Mouse (Mus musculus) intestine, postnatal 0 days (tissue): ENCODE measurements around the gene Gm11060. TPM values are rescaled to one million over a fixed set of nuclear protein-coding genes. Genes with fewer than 3 reads are reported as not detected.

Experiments used
- ATAC-seq: fragments of 200-750 bp; cut with Nextera tagmentation; 2 replicates; pipeline ENCODE4 v1.8.0; 2017; ENCODE audit warnings: mild to moderate bottlenecking, moderate TSS enrichment, moderate library complexity
- H3K27ac ChIP-seq: fragments of 300-500 bp; sonication (generic); 2 replicates; pipeline ENCODE4 v1.5.1; 2014; ENCODE audit warnings: mild to moderate bottlenecking, low read depth, low read length, moderate library complexity
- H3K27me3 ChIP-seq: fragments of 300-500 bp; sonication (generic); replicated peaks from 2 replicates; pipeline ENCODE4 v1.6.1; 2014; ENCODE audit warnings: low read length, mixed read lengths; ENCODE audit not compliant: control insufficient read depth, insufficient read depth
- H3K36me3 ChIP-seq: fragments of 300-500 bp; sonication (generic); 2 replicates; pipeline ENCODE4 v1.6.1; 2014; ENCODE audit warnings: mild to moderate bottlenecking, moderate library complexity; ENCODE audit not compliant: control insufficient read depth, insufficient read depth
- H3K4me1 ChIP-seq: fragments of 300-500 bp; sonication (generic); replicated peaks from 2 replicates; pipeline ENCODE4 v1.6.1; 2014; ENCODE audit warnings: antibody characterized with exemption, low read length, mixed read lengths; ENCODE audit not compliant: control insufficient read depth, insufficient read depth
- H3K4me2 ChIP-seq: fragments of 300-500 bp; sonication (generic); replicated peaks from 2 replicates; pipeline ENCODE4 v1.6.1; 2014; ENCODE audit warnings: low read depth, mild to moderate bottlenecking, moderate library complexity
- H3K4me3 ChIP-seq: fragments of 300-500 bp; sonication (generic); 2 replicates; pipeline ENCODE4 v1.5.1; 2014; ENCODE audit warnings: low read depth, low read length
- H3K9ac ChIP-seq: fragments of 300-500 bp; sonication (generic); 2 replicates; pipeline ENCODE4 v1.6.1; 2014; ENCODE audit warnings: mild to moderate bottlenecking, low read depth, low read length
- H3K9me3 ChIP-seq: fragments of 300-500 bp; sonication (generic); 2 replicates; pipeline ENCODE4 v1.6.1; 2016; ENCODE audit warnings: mixed run types; ENCODE audit not compliant: control insufficient read depth
- CTCF ChIP-seq: sonication (generic); IDR thresholded peaks from 2 replicates; pipeline ENCODE4 v1.5.1; 2016; ENCODE audit warnings: low read depth, mild to moderate bottlenecking, control low read depth, antibody characterized with exemption, moderate library complexity
- WGBS: fragments of 180-500 bp; shearing (Covaris S2); extraction: QIAGEN DNeasy Blood & Tissue Kit; methylation state at CpG from one replicate; pipeline ENCODE4 v1.1.7; 2014; 5-methylcytosine and 5-hydroxymethylcytosine counted together
- polyA plus RNA-seq: library from polyadenylated mRNA; unstranded; fragments of >200 nt; fragmentation: Nextera tagmentation; extraction: Ambion mirVana; gene quantifications from 2 replicates; pipeline ENCODE4 v1.2.1, GENCODE M21; 2015

Gm11060 gene
- polyA plus RNA-seq, 1 experiment from 2014 or later = not detected

- no peaks in the 10 kb centered on the region for H3K9me3 ChIP-seq
- H3K27ac ChIP-seq = no peak overlapping the region
- peak; percentile 44 for TF ChIP-seq CTCF
- no peak overlapping the region for H3K9ac ChIP-seq
- no peak overlapping the region for H3K4me2 ChIP-seq
- no peak overlapping the region for H3K4me3 ChIP-seq
- no peaks in the 10 kb centered on the region for H3K36me3 ChIP-seq
- no peaks in the 10 kb centered on the region for H3K4me1 ChIP-seq
- H3K27me3 ChIP-seq = no peaks in the 10 kb centered on the region
- WGBS = 72% methylated on average over 4 of the region's 4 CpGs
- no peak for ATAC-seq
These were observed 19.3 kb upstream of the Gm11060 start for GRCm38 (mm10) chr2:105072496-105072895.

GRCm38 (mm10) chr2:105074196-105074595 is 17.6 kb upstream of the Gm11060 start:
- WGBS = 42% methylated on average over 4 of the region's 4 CpGs
- H3K4me2 ChIP-seq = no peak overlapping the region
- no peak overlapping the region for H3K9ac ChIP-seq
- TF ChIP-seq CTCF = no peak
- H3K4me3 ChIP-seq = no peak overlapping the region
- ATAC-seq = no peak
- no peaks in the 10 kb centered on the region for H3K9me3 ChIP-seq
- H3K27ac ChIP-seq = no peak overlapping the region
- H3K36me3 ChIP-seq = no peaks in the 10 kb centered on the region
- H3K4me1 ChIP-seq = no peaks in the 10 kb centered on the region
- H3K27me3 ChIP-seq = no peaks in the 10 kb centered on the region

- H3K27ac ChIP-seq = no peak overlapping the region
- 79% methylated on average over 5 of the region's 5 CpGs for WGBS
These were observed 16.0 kb upstream of the Gm11060 start for GRCm38 (mm10) chr2:105075809-105076208.

GRCm38 (mm10) chr2:105077151-105077550 is 14.7 kb upstream of the Gm11060 start:
- no peak overlapping the region for H3K4me2 ChIP-seq
- no peaks in the 10 kb centered on the region for H3K27me3 ChIP-seq
- no peak overlapping the region for H3K27ac ChIP-seq
- no peaks in the 10 kb centered on the region for H3K9me3 ChIP-seq
- no peaks in the 10 kb centered on the region for H3K36me3 ChIP-seq
- WGBS = 90% methylated on average over 7 of the region's 7 CpGs
- ATAC-seq = no peak
- H3K4me3 ChIP-seq = no peak overlapping the region
- H3K9ac ChIP-seq = no peak overlapping the region
- no peak for TF ChIP-seq CTCF
- no peaks in the 10 kb centered on the region for H3K4me1 ChIP-seq

More at GRCm38 (mm10) chr2:105075809-105076208, 16.0 kb upstream of the Gm11060 start:
- ATAC-seq = no peak
- H3K4me1 ChIP-seq = no peaks in the 10 kb centered on the region
- H3K9ac ChIP-seq = no peak overlapping the region
- H3K27me3 ChIP-seq = no peaks in the 10 kb centered on the region
- H3K9me3 ChIP-seq = no peaks in the 10 kb centered on the region
- H3K4me2 ChIP-seq = no peak overlapping the region
- no peaks in the 10 kb centered on the region for H3K36me3 ChIP-seq
- TF ChIP-seq CTCF = no peak
- no peak overlapping the region for H3K4me3 ChIP-seq

- no peak for TF ChIP-seq CTCF
- H3K4me3 ChIP-seq = no peak overlapping the region
These were observed 9.5 kb upstream of the Gm11060 start for GRCm38 (mm10) chr2:105082256-105082790.

GRCm38 (mm10) chr2:105084035-105084434 is 7.8 kb upstream of the Gm11060 start:
- no peak overlapping the region for H3K27ac ChIP-seq
- H3K27me3 ChIP-seq = no peaks in the 10 kb centered on the region
- 70% methylated on average over 4 of the region's 4 CpGs for WGBS
- no peak overlapping the region for H3K9ac ChIP-seq
- H3K4me1 ChIP-seq = no peaks in the 10 kb centered on the region
- no peak overlapping the region for H3K4me2 ChIP-seq
- TF ChIP-seq CTCF = no peak
- no peaks in the 10 kb centered on the region for H3K9me3 ChIP-seq
- H3K36me3 ChIP-seq = no peaks in the 10 kb centered on the region
- no peak for ATAC-seq
- no peak overlapping the region for H3K4me3 ChIP-seq

More at GRCm38 (mm10) chr2:105082256-105082790, 9.5 kb upstream of the Gm11060 start:
- Histone ChIP-seq H3K27me3 (no peaks in the 10 kb centered on the region), H3K4me1 (no peaks in the 10 kb centered on the region), H3K4me2 (no peak overlapping the region), H3K36me3 (no peaks in the 10 kb centered on the region), H3K9me3 (no peaks in the 10 kb centered on the region), H3K27ac (no peak overlapping the region), H3K9ac (no peak overlapping the region)
- no peak for ATAC-seq
- WGBS = 29% methylated on average over 9 of the region's 9 CpGs

GRCm38 (mm10) chr2:105086081-105086480 is 5.7 kb upstream of the Gm11060 start:
- no peak overlapping the region for H3K27ac ChIP-seq
- no peak for TF ChIP-seq CTCF
- no peaks in the 10 kb centered on the region for H3K4me1 ChIP-seq
- ATAC-seq = no peak
- H3K4me2 ChIP-seq = no peak overlapping the region
- no peaks in the 10 kb centered on the region for H3K36me3 ChIP-seq
- no peaks in the 10 kb centered on the region for H3K27me3 ChIP-seq
- no peak overlapping the region for H3K4me3 ChIP-seq
- H3K9ac ChIP-seq = no peak overlapping the region
- H3K9me3 ChIP-seq = no peaks in the 10 kb centered on the region
- 89% methylated on average over 3 of the region's 3 CpGs for WGBS
